Mouse (Mus musculus) midbrain, postnatal 0 days (tissue): Measurements from ENCODE around the gene Ciao2b. TPM values are rescaled to one million over a fixed set of nuclear protein-coding genes. Genes with fewer than 3 reads are reported as not detected.

Experiments used
- ATAC-seq: fragments of 200-750 bp; cut with Nextera tagmentation; 2 replicates; pipeline ENCODE4 v1.8.0; 2017; ENCODE audit warnings: moderate number of reproducible peaks, mild to moderate bottlenecking, moderate TSS enrichment, moderate library complexity; ENCODE audit not compliant: low FRiP score
- DNase-seq: peaks from one replicate; pipeline ENCODE4 v3.0.0-alpha.2; 2015; ENCODE audit warnings: low spot score
- H3K27ac ChIP-seq: fragments of 300-500 bp; sonication (generic); 2 replicates; pipeline ENCODE4 v1.5.1; 2014; ENCODE audit warnings: low read depth, mild to moderate bottlenecking, low read length, mixed read lengths
- H3K27me3 ChIP-seq: fragments of 300-500 bp; sonication (generic); 2 replicates; pipeline ENCODE4 v1.6.1; 2014; ENCODE audit warnings: low read length, control low read depth, mixed read lengths; ENCODE audit not compliant: insufficient read depth
- H3K36me3 ChIP-seq: fragments of 300-500 bp; sonication (generic); 2 replicates; pipeline ENCODE4 v1.6.1; 2014; ENCODE audit warnings: low read length, control low read depth, mixed read lengths; ENCODE audit not compliant: insufficient read depth
- H3K4me1 ChIP-seq: fragments of 300-500 bp; sonication (generic); 2 replicates; pipeline ENCODE4 v1.6.1; 2014; ENCODE audit warnings: mild to moderate bottlenecking, control low read depth, antibody characterized with exemption, low read length, mixed read lengths; ENCODE audit not compliant: insufficient read depth
- H3K4me2 ChIP-seq: fragments of 300-500 bp; sonication (generic); 2 replicates; pipeline ENCODE4 v1.6.1; 2014; ENCODE audit warnings: low read depth, mild to moderate bottlenecking, low read length, mixed read lengths; ENCODE audit not compliant: poor library complexity, severe bottlenecking
- H3K4me3 ChIP-seq: fragments of 300-500 bp; sonication (generic); 2 replicates; pipeline ENCODE4 v1.5.1; 2014; ENCODE audit warnings: low read depth, mild to moderate bottlenecking, low read length, moderate library complexity
- H3K9ac ChIP-seq: fragments of 300-500 bp; sonication (generic); replicated peaks from 2 replicates; pipeline ENCODE4 v1.6.1; 2014; ENCODE audit warnings: mild to moderate bottlenecking, low read length, moderate library complexity, mixed read lengths; ENCODE audit not compliant: poor library complexity, severe bottlenecking
- H3K9me3 ChIP-seq: fragments of 300-500 bp; sonication (generic); 2 replicates; pipeline ENCODE4 v1.6.1; 2016; ENCODE audit warnings: low read length, control low read depth
- CTCF ChIP-seq: IDR thresholded peaks from 2 replicates; pipeline ENCODE4 v1.5.1; 2016; ENCODE audit warnings: antibody characterized with exemption, mild to moderate bottlenecking
- WGBS: fragments of 180-500 bp; shearing (Covaris S2); extraction: QIAGEN DNeasy Blood & Tissue Kit; methylation state at CpG from one replicate; pipeline ENCODE4 v1.1.7; 2014; 5-methylcytosine and 5-hydroxymethylcytosine counted together
- polyA plus RNA-seq: library from polyadenylated mRNA; unstranded; fragments of >200 nt; fragmentation: Nextera tagmentation; extraction: Ambion mirVana; gene quantifications from 2 replicates; pipeline ENCODE4 v1.2.1, GENCODE M21; 2015
- total RNA-seq: library from RNA; depleted of rRNA; stranded (reverse); fragments of >200 nt; gene quantifications from 2 replicates; pipeline ENCODE4 v1.2.3, GENCODE M21; 2014; rRNA removed

The Ciao2b gene
- total and polyA plus RNA-seq, 2 experiments from 2014 or later: 84.0 to 108 TPM

DNA sequence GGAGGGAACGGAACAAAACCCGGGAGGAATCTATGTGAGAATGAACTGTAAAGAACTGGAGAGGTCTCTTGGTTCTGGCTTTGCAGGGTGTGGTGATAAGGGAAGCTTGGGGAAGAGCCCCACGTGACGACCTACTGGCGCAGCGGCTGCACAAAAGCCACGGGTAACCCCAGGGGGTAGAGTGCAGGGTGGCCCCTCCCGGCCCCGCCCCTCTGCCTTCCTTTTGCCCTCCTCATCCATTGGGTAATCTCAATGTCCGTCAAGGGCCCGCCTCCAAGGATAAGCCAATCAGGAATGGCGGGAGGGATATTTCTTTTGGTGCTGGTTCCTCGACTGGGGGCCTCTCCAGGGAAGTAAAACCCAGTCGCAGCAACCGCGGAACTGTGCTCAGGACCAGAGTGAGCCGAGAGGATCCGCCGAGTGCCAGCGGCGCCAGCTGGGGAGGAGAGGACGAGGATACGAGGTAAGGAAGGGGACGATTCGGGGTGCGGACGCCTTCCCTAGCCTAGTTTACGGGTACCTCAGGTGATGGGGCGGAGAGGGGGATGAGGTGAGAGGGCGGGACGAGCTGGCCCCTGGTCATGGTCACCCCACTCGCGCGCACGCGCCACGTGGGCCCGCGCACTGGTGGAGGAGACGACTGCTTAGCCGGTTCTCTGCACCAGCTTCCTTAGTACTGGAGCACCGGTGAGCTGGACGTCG, 50.5 kb downstream of the Ciao2b start, which contains the start of gene Pdp2:
Pdp2 (plus strand) TSS at position 319 of the 702 bp plus-strand sequence.
- H3K9me3 ChIP-seq: no peaks in the 10 kb centered on the region
- no peak for TF ChIP-seq CTCF
- H3K4me2 ChIP-seq: peak within 1 kb of the TSS; percentile 79
- DNase-seq (peak; percentile 94), ATAC-seq (peak; percentile 94)
- peak within 1 kb of the TSS; percentile 69 for H3K4me3 ChIP-seq
- under 1% methylated on average over 43 of the region's 44 CpGs for whole genome bisulfite sequencing
- no peaks in the 10 kb centered on the region for H3K27me3 ChIP-seq
- H3K4me1 ChIP-seq: no peaks in the 10 kb centered on the region
- peak within 1 kb of the TSS; percentile 74 for H3K9ac ChIP-seq
- peak within 1 kb of the TSS; percentile 70 for H3K27ac ChIP-seq
- peaks cover 14% of the 10 kb centered on the region for H3K36me3 ChIP-seq

DNA sequence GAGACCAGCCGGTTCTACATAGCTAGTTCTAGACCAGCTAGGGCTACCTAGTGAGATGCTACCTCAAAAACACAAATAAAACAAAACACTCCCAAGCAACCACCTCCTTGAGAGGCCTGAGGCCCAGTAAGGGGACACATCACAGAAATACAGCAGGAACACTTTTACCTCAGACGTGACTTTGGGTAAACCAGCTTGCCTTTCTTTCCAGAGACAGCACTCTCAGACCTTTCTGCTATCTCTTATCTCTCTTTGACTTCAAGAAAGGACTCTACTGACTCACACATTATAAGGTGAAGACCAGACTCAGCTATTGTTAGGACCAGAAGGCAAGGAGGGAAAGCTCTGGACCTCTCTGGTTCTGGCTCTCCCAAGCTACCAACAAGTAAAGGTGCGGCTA, 51.5 kb downstream of the Ciao2b start:
- Histone ChIP-seq H3K36me3 (peaks cover 14% of the 10 kb centered on the region), H3K9ac (no peak overlapping the region), H3K4me3 (no peak overlapping the region), H3K9me3 (no peaks in the 10 kb centered on the region), H3K27me3 (no peaks in the 10 kb centered on the region), H3K4me1 (no peaks in the 10 kb centered on the region), H3K27ac (no peak overlapping the region), H3K4me2 (no peak overlapping the region)
- TF ChIP-seq CTCF: no peak
- DNase-seq (no peak), ATAC-seq (no peak)
- WGBS: 95% methylated on average over 3 of the region's 3 CpGs

Other genes starting within 250 kb of the Ciao2b start
- gene Cmtm4, start 246.2 kb downstream of the Ciao2b start, total RNA-seq: 38.7 and 39.8 TPM in 2 replicates
- gene Cmtm4, start 246.2 kb downstream of the Ciao2b start, polyA plus RNA-seq: 2.5 and 2.7 TPM in 2 replicates
- 80.5 and 106 TPM in 2 replicates for gene Dync1li2, start 198.9 kb downstream of the Ciao2b start, total RNA-seq
- 66.5 and 73.4 TPM in 2 replicates for gene Dync1li2, start 198.9 kb downstream of the Ciao2b start, polyA plus RNA-seq
- gene Terb1, start 132.1 kb downstream of the Ciao2b start, total RNA-seq: 0.71 and 0.85 TPM in 2 replicates
- 0.68 and 0.81 TPM in 2 replicates for gene Terb1, start 132.1 kb downstream of the Ciao2b start, polyA plus RNA-seq
- 48.1 and 71.7 TPM in 2 replicates for gene Nae1, start 107.3 kb downstream of the Ciao2b start, total RNA-seq
- gene Nae1, start 107.3 kb downstream of the Ciao2b start, polyA plus RNA-seq: 107 and 108 TPM in 2 replicates
- gene Car7, start 107.3 kb downstream of the Ciao2b start, total RNA-seq: 1.6 and 2.8 TPM in 2 replicates
- 2.3 and 2.5 TPM in 2 replicates for gene Car7, start 107.3 kb downstream of the Ciao2b start, polyA plus RNA-seq
- gene Pdp2, start 50.5 kb downstream of the Ciao2b start, total RNA-seq: 12.1 and 16.0 TPM in 2 replicates
- 16.9 and 18.0 TPM in 2 replicates for gene Pdp2, start 50.5 kb downstream of the Ciao2b start, polyA plus RNA-seq
- gene Cdh16, start 17.6 kb downstream of the Ciao2b start, total RNA-seq: not detected in 2 replicates
- gene Cdh16, start 17.6 kb downstream of the Ciao2b start, polyA plus RNA-seq: not detected in 2 replicates
- gene Rrad, start 10.6 kb downstream of the Ciao2b start, total RNA-seq: 3.0 and 3.5 TPM in 2 replicates
- gene Rrad, start 10.6 kb downstream of the Ciao2b start, polyA plus RNA-seq: 3.3 and 3.4 TPM in 2 replicates
- gene Ces2a, start 92.0 kb upstream of the Ciao2b start, total RNA-seq: not detected in 2 replicates
- not detected in 2 replicates for gene Ces2a, start 92.0 kb upstream of the Ciao2b start, polyA plus RNA-seq
- gene Ces2b, start 189.6 kb upstream of the Ciao2b start, total RNA-seq: 0.49 TPM in 1 of 2 replicates, not detected in the other
- gene Ces2b, start 189.6 kb upstream of the Ciao2b start, polyA plus RNA-seq: 0.11 and 0.17 TPM in 2 replicates
- gene Ces2c, start 205.1 kb upstream of the Ciao2b start, total RNA-seq: not detected in 2 replicates
- gene Ces2c, start 205.1 kb upstream of the Ciao2b start, polyA plus RNA-seq: not detected in 2 replicates